Mouse (Mus musculus) kidney, embryonic 15.5 days (tissue): ENCODE measurements around the gene Rtel1. TPM values are rescaled to one million over a fixed set of nuclear protein-coding genes. Genes with fewer than 3 reads are reported as not detected.

Source experiments
- ATAC-seq: fragments of 200-750 bp; cut with Nextera tagmentation; replicated peaks from 2 replicates; pipeline ENCODE4 v1.8.0; 2017; ENCODE audit warnings: moderate TSS enrichment; ENCODE audit not compliant: low FRiP score
- H3K27ac ChIP-seq: fragments of 300-500 bp; sonication (generic); 2 replicates; pipeline ENCODE4 v1.5.1; 2015; ENCODE audit warnings: mild to moderate bottlenecking, inconsistent platforms
- H3K27me3 ChIP-seq: fragments of 300-500 bp; sonication (generic); 2 replicates; pipeline ENCODE4 v1.6.1; 2015; ENCODE audit warnings: inconsistent platforms
- H3K36me3 ChIP-seq: fragments of 300-500 bp; sonication (generic); 2 replicates; pipeline ENCODE4 v1.6.1; 2015; ENCODE audit warnings: inconsistent platforms
- H3K4me1 ChIP-seq: fragments of 300-500 bp; sonication (generic); 2 replicates; pipeline ENCODE4 v1.6.1; 2015; ENCODE audit warnings: inconsistent platforms
- H3K4me2 ChIP-seq: fragments of 300-500 bp; sonication (generic); 2 replicates; pipeline ENCODE4 v1.6.1; 2015; ENCODE audit warnings: moderate library complexity, mild to moderate bottlenecking, inconsistent platforms
- H3K4me3 ChIP-seq: fragments of 300-500 bp; sonication (generic); replicated peaks from 2 replicates; pipeline ENCODE4 v1.5.1; 2015; ENCODE audit warnings: mild to moderate bottlenecking, inconsistent platforms
- H3K9ac ChIP-seq: fragments of 300-500 bp; sonication (generic); 2 replicates; pipeline ENCODE4 v1.6.1; 2015; ENCODE audit warnings: mild to moderate bottlenecking, inconsistent platforms
- H3K9me3 ChIP-seq: fragments of 300-500 bp; sonication (generic); replicated peaks from 2 replicates; pipeline ENCODE4 v1.6.1; 2016; ENCODE audit warnings: inconsistent platforms
- WGBS: fragments of 180-500 bp; shearing (Covaris S2); methylation state at CpG from one replicate; pipeline ENCODE4 v1.1.7; 2015; ENCODE audit warnings: mixed read lengths; 5-methylcytosine and 5-hydroxymethylcytosine counted together
- polyA plus RNA-seq: library from polyadenylated mRNA; unstranded; fragments of >200 nt; fragmentation: Nextera tagmentation; extraction: Ambion mirVana; gene quantifications from 2 replicates; pipeline ENCODE4 v1.2.1, GENCODE M21; 2015

Gene Rtel1
- polyA plus RNA-seq, 1 experiment from 2014 or later: 44.7 TPM

DNA sequence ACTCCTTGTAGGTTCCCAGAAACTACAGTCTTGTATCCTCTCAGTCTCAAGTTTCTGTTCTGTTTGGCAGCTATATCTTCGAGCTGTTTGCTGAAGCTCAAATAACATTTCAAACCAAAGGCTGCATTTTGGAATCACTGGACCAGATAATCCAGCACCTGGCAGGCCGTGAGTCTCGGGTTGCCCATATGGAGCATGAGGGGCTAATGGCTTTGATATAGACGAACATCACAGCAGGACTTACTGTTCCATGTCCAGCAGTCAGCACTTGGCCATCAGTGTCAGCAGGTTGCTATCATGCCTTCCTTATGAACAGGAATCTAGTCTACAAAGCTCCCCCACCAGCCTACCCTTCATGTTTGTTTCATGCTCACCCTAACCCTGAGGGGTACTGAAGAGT is 20.9 kb downstream of the Rtel1 start:
- H3K4me3 ChIP-seq: no peak overlapping the region
- no peaks in the 10 kb centered on the region for H3K27me3 ChIP-seq
- no peak overlapping the region; the same call in 1 of the 2 replicates for H3K27ac ChIP-seq
- 0 out of 2 replicates have a peak, but pooled peaks cover 3% of the 10 kb centered on the region for H3K4me1 ChIP-seq
- ATAC-seq: no peak
- H3K4me2 ChIP-seq: no peak overlapping the region
- no peak overlapping the region for H3K9ac ChIP-seq
- H3K36me3 ChIP-seq: peaks cover 92% of the 10 kb centered on the region
- 55% methylated on average over 4 of the region's 4 CpGs for WGBS
- H3K9me3 ChIP-seq: no peaks in the 10 kb centered on the region

DNA sequence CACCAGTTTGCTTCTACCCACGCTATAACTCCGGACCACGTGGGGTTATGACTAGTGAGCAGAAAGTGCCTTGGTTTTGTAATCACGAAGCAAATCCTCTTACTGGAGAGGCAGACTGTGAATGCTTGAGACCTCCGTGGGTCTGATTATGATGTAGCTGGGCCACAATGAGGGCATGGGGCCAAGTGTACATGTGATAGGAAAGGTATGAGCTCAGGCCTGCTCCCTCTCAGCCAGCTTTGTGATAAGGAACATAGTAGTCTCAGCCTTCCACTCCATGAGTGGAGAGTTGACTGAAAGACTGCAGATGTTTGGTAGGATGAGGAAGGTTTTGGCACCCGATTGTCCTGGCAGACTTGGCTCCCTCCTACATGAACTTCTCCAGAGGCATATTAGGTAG is 23.2 kb downstream of the Rtel1 start:
- Histone ChIP-seq H3K4me1 (0 out of 2 replicates have a peak, but pooled peaks cover 3% of the 10 kb centered on the region), H3K9ac (no peak overlapping the region), H3K27ac (no peak overlapping the region), H3K4me2 (no peak overlapping the region), H3K36me3 (peaks cover 87% of the 10 kb centered on the region), H3K9me3 (no peaks in the 10 kb centered on the region), H3K27me3 (no peaks in the 10 kb centered on the region), H3K4me3 (no peak overlapping the region)
- 94% methylated on average over 6 of the region's 6 CpGs for WGBS
- ATAC-seq: no peak

DNA sequence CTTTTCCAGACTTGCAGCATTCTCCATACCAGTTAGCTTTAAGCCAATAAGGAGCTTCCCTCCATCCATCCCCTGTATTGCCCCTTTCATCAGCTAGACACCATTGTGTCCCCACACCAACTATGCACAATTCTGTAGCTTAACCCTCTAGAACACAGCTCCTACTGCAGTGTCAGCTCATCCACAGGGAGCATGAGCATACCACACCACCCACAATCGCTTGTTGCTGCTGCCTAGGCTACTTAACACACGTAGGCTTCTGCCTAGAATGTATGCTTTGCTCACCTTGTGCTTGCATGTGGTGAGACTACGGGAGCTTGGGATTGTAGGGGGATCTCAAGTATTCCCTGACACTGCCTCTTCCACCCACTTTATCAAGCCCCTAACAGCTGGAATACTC is 37.2 kb downstream of the Rtel1 start:
- no peaks in the 10 kb centered on the region for H3K4me1 ChIP-seq
- no peaks in the 10 kb centered on the region for H3K27me3 ChIP-seq
- no peak for ATAC-seq
- H3K9ac ChIP-seq: no peak overlapping the region
- H3K27ac ChIP-seq: no peak overlapping the region
- WGBS: 85% methylated on average over 3 of the region's 3 CpGs
- no peak overlapping the region for H3K4me2 ChIP-seq
- H3K36me3 ChIP-seq: peaks cover 99% of the 10 kb centered on the region
- no peak overlapping the region for H3K4me3 ChIP-seq
- H3K9me3 ChIP-seq: no peaks in the 10 kb centered on the region

DNA sequence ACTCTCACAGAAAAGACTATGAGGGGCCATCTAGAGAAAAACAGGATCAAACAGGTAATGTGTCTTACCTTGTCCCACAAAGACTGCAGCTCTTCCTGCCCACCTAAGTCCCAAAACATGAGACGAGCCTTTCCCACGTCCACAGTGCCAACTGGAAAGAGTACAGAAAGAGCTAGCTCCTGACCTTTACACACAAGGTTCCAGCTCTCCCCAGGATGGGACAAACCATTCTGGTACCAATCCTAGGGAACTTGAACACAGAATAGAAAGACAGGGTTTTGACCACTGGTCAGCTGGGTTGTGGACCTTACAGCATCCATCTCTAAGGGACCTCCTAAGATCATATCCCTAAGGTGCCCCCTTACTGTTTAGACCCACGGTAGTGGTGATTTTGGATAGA is 44.4 kb downstream of the Rtel1 start:
- Histone ChIP-seq H3K9me3 (no peaks in the 10 kb centered on the region), H3K4me1 (peaks cover 32% of the 10 kb centered on the region), H3K4me3 (peak overlapping the region; percentile 92), H3K9ac (peak overlapping the region; percentile 91), H3K36me3 (peaks cover 53% of the 10 kb centered on the region), H3K4me2 (peak overlapping the region; percentile 92), H3K27ac (no peak overlapping the region), H3K27me3 (no peaks in the 10 kb centered on the region)
- ATAC-seq: no peak
- WGBS: 82% methylated on average over 3 of the region's 3 CpGs

DNA sequence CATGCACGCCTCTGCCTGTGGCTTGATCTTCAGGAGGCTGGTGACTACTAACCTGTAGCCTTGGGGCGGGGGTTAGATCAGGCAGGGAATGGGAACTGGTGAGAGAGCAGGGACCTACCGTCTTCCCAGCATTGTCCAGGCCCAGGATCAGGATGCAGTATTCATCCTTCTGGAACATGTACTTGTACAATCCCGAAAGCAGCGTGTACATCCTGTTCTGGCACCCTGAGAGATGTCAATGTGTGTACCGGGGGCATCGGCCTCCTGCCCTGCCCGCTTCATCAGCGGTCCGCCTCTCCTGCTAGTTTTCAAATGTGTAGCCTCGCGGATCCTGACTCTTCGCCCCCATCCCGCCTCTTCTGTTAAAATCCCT is 44.9 kb downstream of the Rtel1 start:
- Histone ChIP-seq H3K4me2 (peak overlapping the region; percentile 92), H3K36me3 (peaks cover 53% of the 10 kb centered on the region), H3K27ac (peak overlapping the region; percentile 96), H3K9ac (peak overlapping the region; percentile 91), H3K4me1 (peaks cover 32% of the 10 kb centered on the region), H3K4me3 (peak overlapping the region; percentile 92), H3K9me3 (no peaks in the 10 kb centered on the region), H3K27me3 (no peaks in the 10 kb centered on the region)
- 0 out of 2 replicates have a peak, but pooled peaks have one; percentile 1 for ATAC-seq
- WGBS: 7% methylated on average over 14 of the region's 14 CpGs

- peak; percentile 93 for ATAC-seq
- Histone ChIP-seq H3K27me3 (no peaks in the 10 kb centered on the region), H3K9me3 (no peaks in the 10 kb centered on the region), H3K27ac (peak within 1 kb of the TSS; percentile 96), H3K4me3 (peak within 1 kb of the TSS; percentile 92), H3K4me2 (peak within 1 kb of the TSS; percentile 92), H3K36me3 (peaks cover 53% of the 10 kb centered on the region), H3K4me1 (peaks cover 32% of the 10 kb centered on the region), H3K9ac (peak within 1 kb of the TSS; percentile 91)
- under 1% methylated on average over 55 of the region's 71 CpGs for WGBS
Measured at GRCm38 (mm10) chr2:181364860-181365596, 45.5 kb downstream of the Rtel1 start, which contains the start of the genes Zgpat and Arfrp1. TSS of gene Zgpat (plus strand) at chr2:181364928. TSS of gene Arfrp1 (minus strand) at chr2:181365404.

- peak; percentile 67 for ATAC-seq
- peaks cover 53% of the 10 kb centered on the region for H3K36me3 ChIP-seq
- no peaks in the 10 kb centered on the region for H3K27me3 ChIP-seq
- WGBS: under 1% methylated on average over 20 of the region's 20 CpGs
- H3K4me3 ChIP-seq: peak overlapping the region; percentile 92
- peak overlapping the region; percentile 92 for H3K4me2 ChIP-seq
- peaks cover 32% of the 10 kb centered on the region for H3K4me1 ChIP-seq
- no peaks in the 10 kb centered on the region for H3K9me3 ChIP-seq
- H3K9ac ChIP-seq: peak overlapping the region; percentile 91
- peak overlapping the region; percentile 96 for H3K27ac ChIP-seq
Measured at GRCm38 (mm10) chr2:181365655-181366075, 46.1 kb downstream of the Rtel1 start.

DNA sequence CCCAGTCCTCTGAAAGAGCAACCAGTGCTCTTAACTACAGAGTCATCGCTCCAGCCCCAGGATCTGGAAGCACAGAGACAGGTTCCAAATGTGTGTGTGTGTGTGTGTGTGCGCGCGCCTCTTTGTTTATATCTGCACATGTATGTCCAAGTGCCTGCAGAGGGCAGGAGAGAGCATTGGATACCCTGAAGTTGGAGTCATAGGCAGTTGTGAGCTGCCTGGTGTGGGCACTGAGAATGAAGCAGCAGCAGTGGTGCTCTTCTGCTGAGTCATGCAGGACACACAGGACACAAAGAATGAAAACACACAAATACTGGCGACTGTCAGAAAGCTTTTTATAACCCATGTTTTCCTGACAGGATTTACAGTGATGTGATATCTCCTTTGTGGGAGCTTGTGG is 50.5 kb downstream of the Rtel1 start:
- no peak for ATAC-seq
- H3K4me2 ChIP-seq: no peak overlapping the region
- whole genome bisulfite sequencing: 93% methylated on average over 5 of the region's 5 CpGs

DNA sequence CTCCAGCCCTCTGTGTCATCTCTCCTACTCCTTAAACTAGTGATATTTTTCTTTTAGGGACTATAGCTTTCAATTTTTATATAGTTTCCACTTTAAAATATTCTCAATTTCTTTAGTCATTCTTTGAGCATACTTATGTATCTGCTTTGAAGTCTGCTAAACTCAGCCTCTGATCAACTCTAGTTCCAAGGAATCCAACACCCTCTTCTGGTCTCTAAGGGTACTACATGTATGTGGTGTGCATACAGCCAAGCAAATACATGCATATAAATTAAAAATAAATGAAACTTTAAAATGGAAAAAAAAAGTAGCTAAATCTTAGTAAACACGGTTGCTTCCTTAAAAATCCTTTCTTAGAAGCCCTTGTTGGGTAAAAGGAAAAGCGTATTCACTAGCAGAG is 56.2 kb downstream of the Rtel1 start:
- Histone ChIP-seq H3K9me3 (no peaks in the 10 kb centered on the region), H3K27ac (no peak overlapping the region), H3K36me3 (peaks cover 41% of the 10 kb centered on the region), H3K27me3 (no peaks in the 10 kb centered on the region), H3K4me1 (no peaks in the 10 kb centered on the region; the same call in 1 of the 2 replicates), H3K4me2 (no peak overlapping the region), H3K4me3 (no peak overlapping the region), H3K9ac (no peak overlapping the region)
- ATAC-seq: no peak
- WGBS: 94% methylated on average over 2 of the region's 2 CpGs

More for the DNA sequence above, 50.5 kb downstream of the Rtel1 start:
- no peaks in the 10 kb centered on the region for H3K27me3 ChIP-seq
- H3K9ac ChIP-seq: no peak overlapping the region
- H3K4me1 ChIP-seq: peaks cover 24% of the 10 kb centered on the region
- no peaks in the 10 kb centered on the region for H3K9me3 ChIP-seq
- H3K36me3 ChIP-seq: peaks cover 36% of the 10 kb centered on the region
- H3K27ac ChIP-seq: no peak overlapping the region
- H3K4me3 ChIP-seq: no peak overlapping the region

DNA sequence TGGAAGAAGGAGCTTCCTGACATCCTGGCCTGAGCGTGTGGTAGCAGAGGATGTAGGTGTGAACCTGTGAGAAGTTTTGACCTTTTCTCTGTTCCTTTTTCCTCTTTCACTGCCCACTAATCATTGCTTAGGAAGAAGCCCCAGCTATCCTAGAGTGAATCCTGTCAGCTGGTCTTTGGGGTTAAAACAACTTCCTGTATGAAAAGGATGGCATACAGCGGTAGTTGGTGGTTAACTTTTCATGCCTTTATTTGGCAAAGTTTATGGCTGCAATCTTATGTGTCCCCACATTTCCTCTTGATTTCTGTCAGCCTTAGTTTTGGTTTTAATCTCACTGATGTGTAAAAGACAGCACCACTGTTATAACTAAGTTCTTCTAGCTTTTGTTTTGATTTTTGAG is 57.7 kb downstream of the Rtel1 start:
- peaks cover 45% of the 10 kb centered on the region for H3K36me3 ChIP-seq
- no peaks in the 10 kb centered on the region for H3K9me3 ChIP-seq
- H3K4me3 ChIP-seq: no peak overlapping the region
- H3K4me1 ChIP-seq: no peaks in the 10 kb centered on the region; the same call in 1 of the 2 replicates
- no peak overlapping the region for H3K9ac ChIP-seq
- H3K27ac ChIP-seq: no peak overlapping the region
- no peak overlapping the region for H3K4me2 ChIP-seq
- 70% methylated on average over 2 of the region's 2 CpGs for WGBS
- ATAC-seq: no peak
- no peaks in the 10 kb centered on the region for H3K27me3 ChIP-seq

GRCm38 (mm10) chr2:181378701-181379100 is 59.2 kb downstream of the Rtel1 start:
- Histone ChIP-seq H3K9ac (no peak overlapping the region), H3K27ac (no peak overlapping the region), H3K9me3 (no peaks in the 10 kb centered on the region), H3K4me1 (no peaks in the 10 kb centered on the region; the same call in 1 of the 2 replicates), H3K27me3 (no peaks in the 10 kb centered on the region), H3K4me2 (no peak overlapping the region), H3K4me3 (no peak overlapping the region), H3K36me3 (peaks cover 57% of the 10 kb centered on the region)
- no peak for ATAC-seq
- WGBS: 90% methylated on average over 5 of the region's 5 CpGs

DNA sequence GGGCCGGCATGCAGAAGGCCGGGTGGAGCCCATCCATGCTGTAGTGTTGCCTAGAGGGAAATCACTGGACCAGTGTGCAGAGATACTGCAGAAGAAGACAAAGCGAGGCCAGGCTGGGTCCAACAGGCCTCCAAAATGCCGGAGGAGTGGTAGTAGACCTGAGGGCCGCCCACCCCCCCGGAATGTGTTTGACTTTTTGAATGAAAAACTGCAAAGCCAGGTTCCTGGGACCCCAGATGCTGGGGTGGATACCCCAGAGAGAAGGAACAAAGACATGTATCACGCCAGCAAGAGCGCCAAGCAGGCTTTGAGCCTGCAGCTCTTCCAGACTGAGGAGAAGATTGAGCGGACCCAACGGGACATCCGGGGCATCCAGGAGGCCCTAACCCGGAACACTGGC is 60.2 kb downstream of the Rtel1 start, which contains the start of gene Lime1:
Lime1 (plus strand) TSS at position 301 of the 400 bp plus-strand sequence.
- 91% methylated on average over 12 of the region's 12 CpGs for WGBS
- no peak within 1 kb of the TSS for H3K9ac ChIP-seq
- no peaks in the 10 kb centered on the region; the same call in 1 of the 2 replicates for H3K4me1 ChIP-seq
- no peaks in the 10 kb centered on the region for H3K9me3 ChIP-seq
- H3K36me3 ChIP-seq: peaks cover 67% of the 10 kb centered on the region
- no peak within 1 kb of the TSS for H3K27ac ChIP-seq
- no peak for ATAC-seq
- no peak within 1 kb of the TSS for H3K4me2 ChIP-seq
- H3K27me3 ChIP-seq: no peaks in the 10 kb centered on the region
- no peak within 1 kb of the TSS for H3K4me3 ChIP-seq
